Comparison of ENCODE assay signal across 9 mouse cellular contexts in the genomic region with DNA sequence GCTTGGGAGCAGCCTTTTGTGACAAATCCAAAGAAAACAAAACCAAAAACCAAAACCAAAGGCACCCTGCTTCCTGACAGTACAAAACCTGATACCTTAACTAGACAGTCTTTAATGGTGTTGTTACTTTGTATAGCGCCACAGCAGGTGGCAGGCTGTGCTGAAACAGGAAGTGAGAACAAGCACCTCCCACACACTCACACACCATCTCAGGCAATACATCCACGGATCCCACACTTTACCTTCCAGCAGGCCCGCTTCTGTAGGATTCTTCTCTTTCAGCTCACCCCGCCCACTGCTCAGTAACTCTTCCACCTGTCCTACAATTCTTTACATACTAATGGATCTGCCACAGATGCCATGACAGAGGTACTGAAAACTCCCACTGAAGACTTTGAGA. TPM values are rescaled to one million over a fixed set of nuclear protein-coding genes. Genes with fewer than 3 reads are reported as not detected.
A peak's percentile ranks its signal among the peaks of the same experiment; 100 is the strongest.
DNase-seq lines count a peak whose midpoint lies in the region; TF ChIP-seq lines count a peak whose summit lies in the region.
"Had no signal": no experiment of that assay in that cellular context is flagged by ENCODE, and none has a peak within 500 bp of the region (broad histone marks: within the 10 kb centered on the region; RNA-seq: fewer than 3 reads in every experiment).

No protein-coding gene starts in this region.

- H3K4me3 ChIP-seq in layer of hippocampus, adult 2 months, result no peak overlapping the region

- TF ChIP-seq CTCF in layer of hippocampus, adult 2 months (conservative IDR thresholded peaks at IDR 0.05), result 0 out of 2 replicates have a peak, but pooled peaks have one; percentile 9

- intact Hi-C loops in gastrocnemius, postnatal 36 days (cut with DNase I), result no loop called here

- DNase-seq in layer of hippocampus, adult 2 months (ENCODE audit: low spot score in 2 of 2), result peak in 1 of 2 experiments; percentile 48
- no peak for DNase-seq in layer of hippocampus, adult 9-10 months (ENCODE audit: low spot score)
- DNase-seq in CD4-positive helper T cell, adult 2 months (ENCODE audit: low read depth, low spot score), result peak; percentile 24
- peak; percentile 91 for DNase-seq in brain, adult 2 months (ENCODE audit: low read depth, low spot score)
- DNase-seq in right cerebral cortex, postnatal 10 days (ENCODE audit: low spot score in 2 of 2), result peak; percentile 55 to 82
- DNase-seq in gastrocnemius, postnatal 36 days, result no peak
- DNase-seq in gastrocnemius, adult 8-10 months (ENCODE audit: low spot score in 2 of 2), result no peak
- DNase-seq in cerebellum, postnatal 25 days, result no peak
- DNase-seq: cerebellum, postnatal 10 days had no signal

- no peak overlapping the region for H3K27ac ChIP-seq in layer of hippocampus, adult 2 months

RNA-seq across cellular contexts. Expression of a gene that starts 44.6 kb away (rescaled TPM):
- total RNA-seq in layer of hippocampus, adult 2 months (2021), result 10 to 100 TPM; 27.0 to 27.2 TPM
- 100 to 1,000 TPM in 1 of 2 experiments, 10 to 100 TPM in 1; 79.6 to 103 TPM for total RNA-seq in gastrocnemius, postnatal 36 days (2021)
- 10 to 100 TPM; 34.7 to 54.8 (median 46.8) TPM for total RNA-seq in gastrocnemius, adult 8-10 months (2022)

Comparison
In these comparisons a context has a peak if more than half of its experiments do, and no peak if none do; other contexts are left out.
1. DNase-seq: peak in CD4-positive helper T cell, adult 2 months (single experiment), brain, adult 2 months (single experiment) and right cerebral cortex, postnatal 10 days (2 of 2); none in layer of hippocampus, adult 9-10 months (single experiment), gastrocnemius, postnatal 36 days (0 of 2), gastrocnemius, adult 8-10 months (0 of 2) and cerebellum, postnatal 25 days (0 of 2).